Mouse (Mus musculus) monocyte, adult 59 days (primary cell): ENCODE results near the gene Hsd17b7. TPM values are rescaled to one million over a fixed set of nuclear protein-coding genes. Genes with fewer than 3 reads are reported as not detected.

Experiments
- total RNA-seq, 2 experiments: library from RNA; stranded (reverse); gene quantifications; one replicate each; pipeline ENCODE4 v1.2.4; 2023

Gene Hsd17b7
- 1 to 10 TPM; 2.6 to 4.6 TPM for total RNA-seq

DNA sequence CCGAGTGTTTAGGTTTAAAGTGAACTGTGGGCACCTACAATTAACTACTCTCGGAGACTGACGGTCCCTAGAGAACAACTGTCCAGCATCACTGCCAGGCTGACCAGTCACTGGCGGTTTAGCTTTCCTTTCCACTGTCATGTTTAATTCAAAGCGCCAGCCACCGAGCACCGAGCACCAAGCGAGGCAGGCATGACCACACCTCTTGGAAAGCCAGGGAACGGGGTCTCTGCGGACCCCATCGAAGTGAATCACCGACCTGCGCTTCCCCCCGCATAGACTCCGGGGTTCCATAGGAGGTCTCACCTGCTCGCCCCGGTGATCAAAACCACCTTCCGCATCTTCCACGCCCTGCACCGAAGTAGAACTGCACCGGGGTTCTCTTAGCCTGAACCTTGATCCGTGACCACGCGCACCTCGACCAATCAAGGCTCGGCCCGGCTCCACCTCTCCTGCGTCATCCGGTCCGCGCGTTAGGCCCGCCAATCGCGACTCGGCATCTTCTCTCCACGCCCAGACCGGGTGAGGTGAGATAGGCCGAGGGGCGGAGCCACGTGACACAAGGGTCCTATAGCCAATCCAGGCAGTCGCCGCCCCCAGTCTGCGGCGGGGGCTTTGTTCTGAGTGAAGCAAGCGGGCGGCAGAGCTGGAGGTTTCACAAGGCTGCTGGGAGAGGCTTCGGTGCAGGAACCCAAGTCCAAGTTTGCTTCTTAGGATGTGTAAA lies at the start of gene Hsd17b7:
Hsd17b7 (minus strand) TSS at position 450 of the 724 bp plus-strand sequence.

DNA sequence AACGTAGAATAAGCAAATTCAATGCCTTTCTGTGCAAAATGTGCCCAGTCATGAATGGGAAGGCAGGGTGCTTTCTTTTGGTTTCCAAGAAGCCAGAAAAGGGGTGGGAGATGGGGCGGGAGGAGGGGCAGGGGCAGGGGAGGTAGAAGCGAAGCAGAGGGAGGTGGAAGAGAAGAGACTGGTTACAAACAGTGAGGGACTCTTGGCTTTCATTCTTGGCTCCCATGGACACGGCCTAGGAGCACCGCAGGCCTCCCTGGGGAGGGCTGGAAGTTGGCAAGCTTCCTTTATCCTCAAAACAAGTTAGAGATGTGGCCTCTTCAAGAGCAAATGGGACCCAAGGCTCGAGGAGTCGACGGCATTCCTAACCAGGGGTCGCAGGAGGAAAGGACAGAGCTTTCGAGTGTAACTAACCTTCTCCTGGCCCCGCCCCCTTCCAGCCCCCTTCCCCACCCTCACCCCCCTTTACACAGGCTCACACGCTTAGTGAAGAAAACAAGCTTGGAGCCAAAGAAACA lies 40.5 kb downstream of the Hsd17b7 start, which contains the start of gene Ccdc190:
Ccdc190 (plus strand) TSS at position 195 of the 518 bp plus-strand sequence.

Other genes with a start within 250 kb of the Hsd17b7 start
- not detected for gene Rgs4, start 221.6 kb downstream of the Hsd17b7 start, total RNA-seq
- not detected for gene Ccdc190, start 40.6 kb downstream of the Hsd17b7 start, total RNA-seq
- gene Ddr2, start 141.5 kb upstream of the Hsd17b7 start, total RNA-seq: under 1 TPM in 1 of 2 experiments, not detected in 1; 0.81 TPM
- 10 to 100 TPM; 78.4 to 96.3 TPM for gene Uap1, start 205.7 kb upstream of the Hsd17b7 start, total RNA-seq
- gene Uhmk1, start 246.2 kb upstream of the Hsd17b7 start, total RNA-seq: 10 to 100 TPM; 40.8 to 44.0 TPM